ENCODE assay signal across 17 mouse cellular contexts in the genomic region with DNA sequence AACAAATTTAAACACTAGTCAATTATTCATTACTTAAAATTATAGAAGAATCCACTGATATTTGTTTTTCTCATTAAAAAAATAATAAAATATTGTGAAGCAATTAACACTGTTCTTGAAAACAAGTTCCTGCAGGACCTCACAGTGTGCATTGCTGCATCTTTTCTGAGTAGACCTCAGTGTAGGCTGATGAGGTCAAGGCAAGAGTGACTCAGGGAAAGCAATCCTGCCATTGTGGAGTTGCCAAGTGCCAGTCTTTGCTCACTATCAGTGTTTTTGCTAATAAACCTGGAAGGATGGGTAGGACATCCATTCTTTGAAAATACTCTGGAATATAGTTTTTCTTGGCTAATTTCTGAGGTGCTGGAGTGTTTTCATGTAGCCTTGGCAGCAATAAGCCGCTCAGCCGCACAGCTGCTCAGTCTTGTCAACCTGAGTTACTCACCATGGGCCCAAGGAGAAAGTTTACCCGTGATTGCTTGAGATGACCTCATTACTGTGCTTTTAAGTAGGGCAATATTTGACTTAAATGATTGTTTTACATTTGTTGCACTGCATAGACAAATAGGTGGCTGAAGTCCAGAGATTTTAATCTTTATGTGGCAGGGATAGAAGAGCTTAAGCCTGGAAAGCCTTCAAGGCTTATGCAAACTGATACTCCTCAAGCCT.
DNase-seq lines count a peak whose midpoint lies in the region; ATAC-seq lines count a peak whose summit lies in the region.
"Had no signal": no experiment of that assay in that cellular context is flagged by ENCODE, and none has a peak within 500 bp of the region (broad histone marks: within the 10 kb centered on the region; RNA-seq: fewer than 3 reads in every experiment).

No protein-coding gene starts in this region.

- WGBS in lung, embryonic 16.5 days: 39% methylated on average over 3 of the region's 3 CpGs

- no peaks in the 10 kb centered on the region for H3K27me3 ChIP-seq in lung, embryonic 16.5 days (ENCODE audit: control insufficient read depth, insufficient read depth, low read depth, low read length)
- H3K27me3 ChIP-seq: liver, embryonic 13.5 days; neural tube, embryonic 13.5 days; Patski had no signal

- H3K9me3 ChIP-seq in lung, embryonic 16.5 days (ENCODE audit: control insufficient read depth, low read length): no peaks in the 10 kb centered on the region
- H3K9me3 ChIP-seq: liver, embryonic 13.5 days; neural tube, embryonic 13.5 days had no signal

- H3K9ac ChIP-seq in lung, embryonic 16.5 days (ENCODE audit: low read length): no peak overlapping the region
- H3K9ac ChIP-seq: liver, embryonic 13.5 days; neural tube, embryonic 13.5 days had no signal

- no peak overlapping the region for H3K27ac ChIP-seq in lung, embryonic 16.5 days (ENCODE audit: low read length)
- H3K27ac ChIP-seq: liver, embryonic 13.5 days; neural tube, embryonic 13.5 days had no signal

- no peak overlapping the region for H3K4me2 ChIP-seq in lung, embryonic 16.5 days (ENCODE audit: low read depth, low read length)
- H3K4me2 ChIP-seq: liver, embryonic 13.5 days; midbrain, embryonic 11.5 days; neural tube, embryonic 13.5 days had no signal

- peak; percentile 10 for DNase-seq in gastrocnemius, postnatal 25 days
- DNase-seq in gastrocnemius, postnatal 4 days (ENCODE audit: low spot score in 2 of 2): no peak
- no peak for DNase-seq in lung, postnatal 4 days
- peak; percentile 4 for DNase-seq in adrenal gland, postnatal 25 days
- DNase-seq in skeletal muscle tissue, adult 2 months (ENCODE audit: low read depth, low spot score): peak; percentile 9
- no peak for DNase-seq in cerebellum, adult 9-10 months
- no peak for DNase-seq in right cerebral cortex, postnatal 36 days (ENCODE audit: low spot score in 2 of 2)
- DNase-seq: cerebellum, postnatal 14 days; kidney, adult 18-20 months; liver, embryonic 13.5 days; right cerebral cortex, postnatal 25 days; thymus, adult 18-20 months had no signal

- peak; percentile 20; the same call in 1 of the 2 replicates for ATAC-seq in lung, embryonic 16.5 days (ENCODE audit: low read depth)
- ATAC-seq: CD4-positive, CD25-positive, alpha-beta regulatory T cell, adult 4 months; Patski had no signal

- H3K4me1 ChIP-seq in lung, embryonic 16.5 days (replicated peaks; ENCODE audit: control insufficient read depth, insufficient read depth, low read length): no peaks in the 10 kb centered on the region
- H3K4me1 ChIP-seq: liver, embryonic 13.5 days; neural tube, embryonic 13.5 days had no signal

- no peak overlapping the region for H3K4me3 ChIP-seq in lung, embryonic 16.5 days (ENCODE audit: low read length)
- H3K4me3 ChIP-seq: liver, embryonic 13.5 days; neural tube, embryonic 13.5 days had no signal

- no peaks in the 10 kb centered on the region for H3K36me3 ChIP-seq in lung, embryonic 16.5 days (ENCODE audit: control insufficient read depth, insufficient read depth, low read length)
- H3K36me3 ChIP-seq: liver, embryonic 13.5 days; neural tube, embryonic 13.5 days had no signal

Comparison
In these comparisons a context has a peak if more than half of its experiments do, and no peak if none do; other contexts are left out.
1. DNase-seq: peak in gastrocnemius, postnatal 25 days (single experiment), adrenal gland, postnatal 25 days (single experiment) and skeletal muscle tissue, adult 2 months (single experiment); none in gastrocnemius, postnatal 4 days (0 of 2), lung, postnatal 4 days (0 of 2), cerebellum, adult 9-10 months (single experiment) and right cerebral cortex, postnatal 36 days (0 of 2).